Mouse (Mus musculus) forebrain, embryonic 10.5 days (tissue): ENCODE results near the gene Stum. TPM values are rescaled to one million over a fixed set of nuclear protein-coding genes. Genes with fewer than 3 reads are reported as not detected.
"Not testable (repeated sequence)": the region's sequence is repeated elsewhere in the genome, so short reads cannot be mapped to it uniquely, and the experiment has no call there.

ENCODE experiments used
- DNase-seq: peaks from one replicate; pipeline ENCODE4 v3.0.0-alpha.2; 2017; ENCODE audit warnings: low spot score; ENCODE audit errors: extremely low spot score
- H3K27ac ChIP-seq: fragments of 300-500 bp; sonication (generic); 2 replicates; pipeline ENCODE4 v1.5.1; 2016; ENCODE audit warnings: mild to moderate bottlenecking
- H3K27me3 ChIP-seq: fragments of 300-500 bp; sonication (generic); 2 replicates; pipeline ENCODE4 v1.6.1; 2016; ENCODE audit warnings: mild to moderate bottlenecking; ENCODE audit not compliant: poor library complexity, severe bottlenecking
- H3K36me3 ChIP-seq: fragments of 300-500 bp; sonication (generic); replicated peaks from 2 replicates; pipeline ENCODE4 v1.6.1; 2016; ENCODE audit warnings: mild to moderate bottlenecking, moderate library complexity
- H3K4me1 ChIP-seq: fragments of 300-500 bp; sonication (generic); 2 replicates; pipeline ENCODE4 v1.6.1; 2016
- H3K4me3 ChIP-seq: fragments of 300-500 bp; sonication (generic); 2 replicates; pipeline ENCODE4 v1.5.1; 2016; ENCODE audit warnings: mild to moderate bottlenecking, moderate library complexity
- H3K9me3 ChIP-seq: fragments of 300-500 bp; sonication (generic); 2 replicates; pipeline ENCODE4 v1.6.1; 2016; ENCODE audit warnings: mild to moderate bottlenecking, moderate library complexity
- WGBS: fragments of 180-500 bp; shearing (Covaris S2); methylation state at CpG from one replicate; pipeline ENCODE4 v1.1.7; 2016; 5-methylcytosine and 5-hydroxymethylcytosine counted together
- polyA plus RNA-seq: library from polyadenylated mRNA; unstranded; fragments of >200 nt; fragmentation: Nextera tagmentation; extraction: Ambion mirVana; gene quantifications from 2 replicates; pipeline ENCODE4 v1.2.1, GENCODE M21; 2016

The Stum gene
- 3.8 and 4.0 TPM in 2 replicates for polyA plus RNA-seq

DNA sequence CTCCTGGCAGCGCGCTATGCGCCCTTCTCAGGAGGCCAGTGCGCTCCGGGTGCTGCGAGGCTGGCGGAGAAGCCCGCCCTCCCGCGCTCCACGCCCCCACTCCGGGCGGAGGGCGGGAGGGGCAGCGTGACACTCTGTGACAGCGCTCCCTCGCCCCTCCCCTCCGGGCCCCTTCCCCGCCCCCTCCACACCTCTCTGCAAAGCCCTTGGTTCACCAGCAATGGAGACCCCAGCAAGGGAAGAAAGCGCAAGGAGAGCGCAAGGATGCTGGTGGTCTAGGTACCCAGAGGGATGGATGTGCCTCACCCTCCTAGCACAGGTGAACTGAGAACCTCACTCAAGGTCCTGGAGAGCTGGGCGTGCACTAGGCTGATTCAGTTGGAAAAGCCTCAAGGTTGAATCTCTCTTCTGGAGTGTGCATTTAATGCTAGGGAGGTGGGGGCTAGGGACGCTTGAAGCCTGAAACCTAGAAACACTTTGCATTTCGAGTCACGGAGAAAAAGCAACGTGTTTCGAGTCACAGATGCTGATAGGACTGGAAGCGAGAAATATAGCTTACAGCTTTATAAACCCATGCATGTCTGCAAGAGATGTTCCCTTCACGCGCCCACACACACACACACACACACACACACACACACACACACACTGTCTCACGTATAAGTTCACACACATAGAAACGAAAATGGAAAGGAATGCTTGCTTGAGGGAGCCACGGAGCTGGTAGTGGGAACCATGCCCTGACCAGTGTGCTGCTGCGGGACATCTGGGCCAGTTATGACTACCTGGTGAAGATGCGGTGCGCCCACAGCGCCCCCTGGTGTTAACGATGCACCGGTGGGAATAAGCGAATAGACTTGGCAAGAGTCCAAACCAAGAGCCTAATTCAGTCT lies at the start of gene Stum:
TSS of gene Stum (minus strand) at position 106 of the 893 bp plus-strand sequence.
- Histone ChIP-seq H3K4me3 (peak within 1 kb of the TSS; percentile 60), H3K9me3 (no peaks in the 10 kb centered on the region), H3K27me3 (peaks cover 76% of the 10 kb centered on the region), H3K4me1 (peaks cover 52% of the 10 kb centered on the region), H3K36me3 (no peaks in the 10 kb centered on the region), H3K27ac (peak within 1 kb of the TSS; percentile 37)
- DNase-seq, result peak; percentile 79
- WGBS, result 3% methylated on average over 40 of the region's 40 CpGs

DNA sequence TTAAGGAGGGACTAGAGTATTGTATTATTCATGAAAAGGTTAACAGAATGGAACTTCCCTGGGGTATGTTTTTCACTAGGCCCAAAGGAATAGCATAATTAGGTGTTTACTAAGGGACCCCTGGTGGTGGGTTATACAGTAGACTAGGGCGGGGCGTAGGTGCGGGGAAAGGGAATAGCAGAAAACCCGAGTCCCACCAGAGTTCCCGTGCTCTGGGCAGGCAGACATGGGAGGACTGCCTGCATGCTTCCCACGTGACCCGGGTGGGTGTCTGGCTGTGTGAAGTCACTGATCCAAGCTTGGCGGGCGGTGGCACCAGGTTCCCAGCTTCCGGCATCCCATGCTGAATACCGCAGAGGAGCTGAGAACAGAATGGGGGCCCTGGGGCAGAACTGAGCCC lies 49.4 kb upstream of the Stum start:
- Histone ChIP-seq H3K4me1 (peaks cover 20% of the 10 kb centered on the region), H3K4me3 (no peak overlapping the region), H3K36me3 (no peaks in the 10 kb centered on the region), H3K27me3 (no peaks in the 10 kb centered on the region), H3K9me3 (peaks cover 17% of the 10 kb centered on the region), H3K27ac (no peak overlapping the region)
- DNase-seq, result no peak
- 94% methylated on average over 11 of the region's 11 CpGs for WGBS

DNA sequence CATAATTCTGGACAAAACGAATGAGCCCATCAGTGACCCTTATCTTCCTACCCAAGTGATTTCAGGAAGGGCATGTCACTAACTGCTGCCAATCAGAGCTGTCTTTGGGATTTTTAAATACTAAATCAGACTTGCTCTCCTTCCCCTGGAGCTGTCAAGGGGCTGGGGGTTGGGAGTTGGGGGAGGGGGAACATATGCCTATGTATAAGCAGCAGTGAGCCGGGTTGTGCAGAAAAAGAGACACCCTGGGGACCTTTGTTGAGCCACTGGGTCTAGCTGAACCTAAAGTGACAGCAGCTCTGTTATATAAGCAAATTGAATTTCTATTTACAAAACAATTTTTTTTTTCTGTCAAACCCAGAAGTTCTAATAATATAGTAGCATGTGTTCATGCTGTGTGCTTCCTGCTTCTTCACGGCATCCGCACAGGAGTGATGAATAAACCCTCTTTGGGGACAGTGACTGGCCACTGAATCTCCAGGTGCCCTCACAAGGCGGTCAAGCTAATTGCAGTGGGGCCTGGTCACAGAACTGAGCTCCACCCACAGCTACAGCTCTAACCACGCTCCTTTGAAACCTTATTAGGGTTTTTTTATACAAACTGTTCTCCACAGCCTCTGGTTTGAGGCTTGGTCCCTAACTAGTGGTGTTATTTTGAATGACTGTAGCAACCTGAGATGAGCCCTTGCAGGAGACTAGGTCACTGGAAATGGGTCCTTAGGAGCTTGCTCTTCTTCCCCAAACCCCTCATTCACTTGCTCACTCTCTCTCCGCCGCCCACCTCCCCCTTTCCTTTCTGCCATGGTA lies 47.4 kb upstream of the Stum start:
- Histone ChIP-seq H3K27ac (no peak overlapping the region), H3K27me3 (no peaks in the 10 kb centered on the region), H3K4me1 (peaks cover 21% of the 10 kb centered on the region), H3K9me3 (peaks cover 17% of the 10 kb centered on the region), H3K36me3 (no peaks in the 10 kb centered on the region), H3K4me3 (no peak overlapping the region)
- DNase-seq, result no peak
- 72% methylated on average over 8 of the region's 8 CpGs for WGBS

DNA sequence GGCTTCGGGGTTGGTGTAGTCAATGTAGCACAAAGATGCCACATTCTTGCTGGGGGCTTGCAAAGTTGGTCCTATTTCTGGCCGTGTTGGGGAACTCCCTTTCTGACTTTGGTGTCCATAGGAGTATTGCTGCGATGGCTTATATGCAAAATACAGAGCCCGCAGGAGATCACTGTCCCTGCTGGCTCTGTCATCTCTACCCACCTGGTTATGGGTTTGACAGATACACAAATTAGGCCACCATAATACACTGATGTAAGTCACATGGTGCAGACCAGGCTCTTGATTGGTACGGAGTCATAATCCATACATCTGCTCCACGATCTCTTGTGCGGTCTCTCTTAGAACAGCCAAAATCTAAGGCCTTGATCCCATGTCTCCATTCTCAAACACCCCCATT lies 46.5 kb upstream of the Stum start:
- no peak for DNase-seq
- no peak overlapping the region for H3K27ac ChIP-seq
- H3K27me3 ChIP-seq, result no peaks in the 10 kb centered on the region
- H3K36me3 ChIP-seq, result no peaks in the 10 kb centered on the region
- peaks cover 17% of the 10 kb centered on the region for H3K9me3 ChIP-seq
- no peak overlapping the region for H3K4me3 ChIP-seq
- 93% methylated on average over 7 of the region's 7 CpGs for WGBS
- peaks cover 21% of the 10 kb centered on the region for H3K4me1 ChIP-seq

DNA sequence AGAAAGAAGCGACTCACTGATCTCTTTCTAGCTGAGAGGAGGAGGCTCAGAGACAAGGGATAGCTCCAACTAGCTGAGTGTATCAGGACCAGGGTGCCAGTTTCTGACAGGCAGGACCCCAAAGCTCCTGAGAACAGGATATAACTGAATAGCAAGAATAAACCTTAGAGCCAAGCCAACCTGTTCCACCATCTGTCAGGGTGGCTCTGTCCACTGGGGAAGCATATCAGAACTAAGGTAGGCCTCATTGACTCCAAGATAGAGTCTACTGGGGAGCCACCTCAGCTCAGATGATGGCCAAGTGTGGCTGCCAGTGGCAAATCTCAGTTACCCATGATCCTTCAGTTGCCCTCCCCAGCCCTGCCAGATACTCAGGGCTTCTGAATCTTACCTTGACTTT lies 42.0 kb upstream of the Stum start:
- no peaks in the 10 kb centered on the region for H3K36me3 ChIP-seq
- H3K27ac ChIP-seq, result no peak overlapping the region
- H3K4me1 ChIP-seq, result peaks cover 21% of the 10 kb centered on the region
- no peaks in the 10 kb centered on the region for H3K27me3 ChIP-seq
- H3K9me3 ChIP-seq, result no peaks in the 10 kb centered on the region
- H3K4me3 ChIP-seq, result no peak overlapping the region
- no peak for DNase-seq
- 89% methylated on average over 1 of the region's 1 CpGs for whole genome bisulfite sequencing

DNA sequence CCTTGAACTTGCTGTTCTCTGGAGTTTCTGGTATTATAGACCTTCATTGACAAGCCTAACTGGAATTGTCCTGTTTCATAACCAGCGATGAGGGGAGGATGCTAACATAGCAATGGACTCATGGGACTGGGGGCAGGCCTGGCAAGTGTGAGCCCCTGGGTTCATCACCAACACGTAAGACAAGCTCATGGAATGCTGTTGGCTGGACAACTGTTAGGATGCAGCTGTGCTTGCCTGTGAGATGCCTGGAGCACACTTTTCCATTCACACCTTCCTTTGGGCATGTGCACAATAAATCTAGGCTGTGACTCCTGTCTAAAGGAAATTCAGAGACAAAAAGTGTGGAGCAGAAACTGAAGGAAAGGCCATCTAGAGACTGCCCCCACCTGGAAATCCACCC lies 40.0 kb upstream of the Stum start:
- WGBS, result 93% methylated on average over 2 of the region's 2 CpGs
- H3K4me1 ChIP-seq, result peaks cover 8% of the 10 kb centered on the region
- DNase-seq, result no peak

DNA sequence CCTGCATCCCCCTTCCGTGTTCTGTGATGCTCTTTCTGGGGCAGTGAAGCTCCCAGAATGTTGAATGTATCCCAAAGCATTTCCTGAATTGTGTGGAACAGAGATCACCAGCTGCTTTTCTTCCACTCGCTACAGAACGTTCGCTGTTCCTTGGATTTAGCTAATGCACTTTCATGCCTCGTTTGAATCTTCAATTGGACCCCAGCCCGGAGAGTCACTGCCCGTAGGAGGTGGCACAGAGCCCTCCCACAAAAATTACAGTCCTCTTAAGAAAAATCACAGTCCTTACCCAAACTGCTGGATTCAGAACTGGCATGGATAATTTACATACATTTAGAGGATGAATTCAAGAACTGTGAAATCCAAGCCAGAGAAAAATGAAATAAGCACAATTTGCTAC lies 36.9 kb upstream of the Stum start:
- Histone ChIP-seq H3K9me3 (no peaks in the 10 kb centered on the region), H3K27me3 (no peaks in the 10 kb centered on the region), H3K4me1 (0 out of 2 replicates have a peak, but pooled peaks cover 3% of the 10 kb centered on the region), H3K27ac (no peak overlapping the region), H3K4me3 (no peak overlapping the region), H3K36me3 (no peaks in the 10 kb centered on the region)
- 64% methylated on average over 7 of the region's 7 CpGs for WGBS
- no peak for DNase-seq

More for the DNA sequence above, 40.0 kb upstream of the Stum start:
- Histone ChIP-seq H3K27ac (no peak overlapping the region), H3K4me3 (no peak overlapping the region), H3K9me3 (no peaks in the 10 kb centered on the region), H3K36me3 (no peaks in the 10 kb centered on the region), H3K27me3 (no peaks in the 10 kb centered on the region)

DNA sequence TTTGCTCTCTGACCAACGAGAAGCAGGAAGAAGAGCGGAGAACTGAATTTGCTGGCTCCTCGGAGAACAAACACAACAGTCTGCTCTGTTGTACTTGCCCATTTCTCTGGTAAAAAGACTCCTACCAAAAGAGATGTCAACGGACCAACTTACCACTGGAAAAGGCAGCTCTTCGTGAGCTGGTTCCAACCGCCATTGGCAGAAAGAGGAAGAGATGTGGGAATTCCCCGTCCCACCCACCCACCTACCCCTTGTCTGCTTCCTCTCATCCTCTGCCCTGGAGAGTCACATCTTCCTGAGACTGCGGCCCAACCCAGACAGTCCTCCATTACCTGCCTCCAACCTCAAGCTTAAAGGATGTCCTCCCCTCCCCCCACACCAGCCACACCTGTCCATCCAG lies 36.2 kb upstream of the Stum start:
- H3K36me3 ChIP-seq, result no peaks in the 10 kb centered on the region
- H3K4me3 ChIP-seq, result no peak overlapping the region
- H3K27ac ChIP-seq, result no peak overlapping the region
- H3K4me1 ChIP-seq, result 0 out of 2 replicates have a peak, but pooled peaks cover 3% of the 10 kb centered on the region
- no peak for DNase-seq
- no peaks in the 10 kb centered on the region for H3K27me3 ChIP-seq
- WGBS, result 92% methylated on average over 8 of the region's 8 CpGs
- H3K9me3 ChIP-seq, result no peaks in the 10 kb centered on the region

DNA sequence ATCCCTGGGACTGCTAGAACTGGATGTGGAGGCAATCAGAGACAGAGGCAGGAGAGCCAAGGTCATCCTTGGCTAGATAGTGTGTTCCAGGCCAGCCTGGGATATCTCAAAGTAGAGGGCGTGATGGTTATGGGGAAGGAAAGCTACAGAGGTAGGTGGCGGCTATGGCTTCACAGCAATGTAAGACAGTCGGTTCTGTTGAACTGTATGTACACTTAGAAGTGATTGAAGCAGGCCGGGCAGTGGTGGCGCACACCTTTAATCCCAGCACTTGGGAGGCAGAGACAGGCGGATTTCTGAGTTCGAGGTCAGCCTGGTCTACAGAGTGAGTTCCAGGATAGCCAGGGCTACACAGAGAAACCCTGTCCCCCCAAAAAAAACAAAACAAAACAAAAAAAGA lies 35.6 kb upstream of the Stum start:
- not testable (repeated sequence) for H3K27ac ChIP-seq, H3K4me1 ChIP-seq, DNase-seq, H3K4me3 ChIP-seq, H3K36me3 ChIP-seq, H3K27me3 ChIP-seq, H3K9me3 ChIP-seq
- 93% methylated on average over 7 of the region's 7 CpGs for WGBS

DNA sequence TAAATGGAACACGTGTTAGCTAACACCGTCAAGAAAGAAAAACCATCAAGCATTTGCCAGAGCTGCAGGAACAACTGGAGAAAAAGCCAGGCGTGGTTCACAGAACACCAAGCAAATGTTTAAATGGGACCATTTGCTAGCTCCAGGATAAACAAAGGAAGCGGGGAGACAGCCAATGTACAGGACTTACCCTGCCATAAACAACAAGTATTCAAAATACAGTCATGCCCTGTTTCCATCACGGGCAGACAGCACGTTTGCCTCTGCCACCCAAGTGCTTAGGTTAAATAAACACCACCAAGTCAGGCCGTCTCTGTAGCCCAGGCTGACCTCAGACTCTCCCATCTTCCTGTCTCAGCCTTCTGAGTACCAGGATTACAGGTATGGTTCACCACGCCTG lies 35.1 kb upstream of the Stum start:
- H3K4me3 ChIP-seq, result no peak overlapping the region
- H3K36me3 ChIP-seq, result no peaks in the 10 kb centered on the region
- no peaks in the 10 kb centered on the region for H3K27me3 ChIP-seq
- H3K9me3 ChIP-seq, result no peaks in the 10 kb centered on the region
- H3K4me1 ChIP-seq, result 0 out of 2 replicates have a peak, but pooled peaks cover 3% of the 10 kb centered on the region
- 87% methylated on average over 8 of the region's 8 CpGs for WGBS
- no peak for DNase-seq
- no peak overlapping the region for H3K27ac ChIP-seq

DNA sequence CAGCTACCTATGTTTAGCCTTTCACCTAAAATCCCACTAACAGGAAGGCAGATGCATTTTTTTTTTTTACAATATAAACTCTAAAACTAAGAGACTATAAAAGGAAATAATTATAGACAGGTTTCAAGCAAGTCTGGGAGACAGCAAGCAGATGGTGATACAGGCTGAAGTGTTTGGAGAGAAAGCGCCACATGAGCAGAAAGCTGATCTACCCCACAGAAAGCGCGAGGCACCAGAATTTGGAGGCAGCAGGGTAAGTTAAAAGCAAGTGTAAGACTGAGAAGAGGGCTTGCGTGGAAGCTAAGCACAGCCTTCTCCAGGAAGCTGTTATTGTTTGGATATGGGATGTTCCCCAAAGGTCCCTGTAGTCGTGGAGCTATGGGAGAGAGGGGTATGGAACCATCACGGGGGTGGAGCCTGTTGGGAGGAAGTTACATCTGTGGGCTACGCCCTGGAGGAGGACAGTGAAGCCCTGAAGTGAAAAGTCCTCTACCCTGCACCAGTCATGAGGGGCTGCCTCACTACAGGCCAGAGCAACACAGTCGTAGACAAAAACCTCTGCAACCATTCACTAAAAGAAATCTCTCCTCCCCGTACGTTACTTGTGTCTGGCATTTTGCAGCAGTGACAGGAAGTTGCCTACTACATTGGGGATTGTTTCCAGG lies 34.2 kb upstream of the Stum start:
- DNase-seq, result no peak
- WGBS, result 79% methylated on average over 10 of the region's 10 CpGs

DNA sequence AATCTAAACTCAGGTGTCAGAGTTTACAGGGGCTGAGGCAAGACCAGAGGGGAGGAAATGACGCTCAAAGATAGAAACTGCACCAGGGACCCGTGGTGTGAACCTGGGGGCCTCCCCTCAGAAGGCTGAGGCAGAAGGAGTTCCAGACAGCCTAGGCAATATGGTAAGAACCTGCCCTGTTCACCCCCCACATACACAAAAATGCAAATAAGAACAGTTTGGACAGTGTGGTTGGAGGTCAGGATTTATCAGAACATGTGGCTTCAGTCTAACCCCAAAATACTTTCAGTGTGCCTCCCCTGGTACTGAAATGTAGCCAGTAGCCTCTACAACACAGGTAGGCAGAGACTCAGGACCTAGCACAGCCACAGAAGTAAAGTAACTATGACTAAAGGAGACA lies 30.8 kb upstream of the Stum start:
- no peak for DNase-seq
- H3K27me3 ChIP-seq, result no peaks in the 10 kb centered on the region
- H3K36me3 ChIP-seq, result no peaks in the 10 kb centered on the region
- no peak overlapping the region for H3K27ac ChIP-seq
- no peak overlapping the region for H3K4me3 ChIP-seq
- no peaks in the 10 kb centered on the region for H3K9me3 ChIP-seq
- peaks cover 13% of the 10 kb centered on the region for H3K4me1 ChIP-seq
- 82% methylated on average over 2 of the region's 2 CpGs for WGBS

More for the DNA sequence above, 34.2 kb upstream of the Stum start:
- no peak overlapping the region for H3K4me3 ChIP-seq
- H3K9me3 ChIP-seq, result no peaks in the 10 kb centered on the region
- H3K27ac ChIP-seq, result no peak overlapping the region
- no peaks in the 10 kb centered on the region for H3K36me3 ChIP-seq
- H3K4me1 ChIP-seq, result 0 out of 2 replicates have a peak, but pooled peaks cover 3% of the 10 kb centered on the region
- H3K27me3 ChIP-seq, result no peaks in the 10 kb centered on the region
